Mouse (Mus musculus) CH12.LX (cell line): ENCODE measurements at regions not wholly inside any gene's neighbourhood (a gene's known extent, or its start where the extent isn't known, plus 50 kb on each side); places are given as distances from the start of the nearest gene placed in this dataset.

Source experiments
- CTCF ChIP-seq, 2 experiments: IDR thresholded peaks in 1 of 2; conservative IDR thresholded peaks in 1 of 2; 2 replicates each; pipeline ENCODE4 v1.5.1; 2011 to 2012; ENCODE audit warnings: low read depth in 2 of 2, low read length in 2 of 2, improper control_type of control experiment in 1 of 2, inconsistent platforms in 1 of 2, mild to moderate bottlenecking in 1 of 2, moderate library complexity in 1 of 2
- E2F4 ChIP-seq: IDR thresholded peaks from 2 replicates; pipeline ENCODE4 v1.6.1; 2011; ENCODE audit warnings: low read depth, low read length, improper control_type of control experiment; ENCODE audit not compliant: insufficient replicate concordance
- MAX ChIP-seq: IDR thresholded peaks from 2 replicates; pipeline ENCODE4 v1.6.1; 2011; ENCODE audit warnings: low read length, improper control_type of control experiment

- TF ChIP-seq CTCF (conservative IDR thresholded peaks at IDR 0.05 in 1 of 2, IDR thresholded peaks at IDR 0.05 in 1 of 2; ENCODE audit: low read depth in 2 of 2, low read length in 2 of 2) (no peak), MAX (no peak), E2F4 (no peak)
Measured at GRCm38 (mm10) chr13:107303878-107304277, 282.0 kb upstream of the Kif2a start.
